Mouse (Mus musculus) cerebellum, postnatal 25 days (tissue): ENCODE results near the gene Sbno1.
A peak's percentile ranks its signal among the peaks of the same experiment; 100 is the strongest.
"Not testable (repeated sequence)": the region's sequence is repeated elsewhere in the genome, so short reads cannot be mapped to it uniquely, and the experiment has no call there.

Experiments
- DNase-seq, 2 experiments: peaks; one replicate each; pipeline ENCODE4 v3.0.0; 2021; ENCODE audit warnings: mixed read lengths in 2 of 2

The Sbno1 gene

GRCm38 (mm10) chr5:124364173-124364918 lies 61.5 kb downstream of the Sbno1 start:
- no peak for DNase-seq

- DNase-seq, result not testable (repeated sequence)
Observed at GRCm38 (mm10) chr5:124362982-124363381, 62.8 kb downstream of the Sbno1 start, which contains the start of gene Cdk2ap1. TSS of gene Cdk2ap1 (minus strand) at chr5:124363082.

- no peak for DNase-seq
Observed at GRCm38 (mm10) chr5:124359641-124360040, 66.2 kb downstream of the Sbno1 start.

- no peak for DNase-seq
Observed at GRCm38 (mm10) chr5:124356695-124357094, 69.1 kb downstream of the Sbno1 start.

- peak; percentile 36 to 41 for DNase-seq
Observed at GRCm38 (mm10) chr5:124355425-124355959, 70.3 kb downstream of the Sbno1 start.

- DNase-seq, result peak; percentile 68 to 71
Observed at GRCm38 (mm10) chr5:124354574-124355424, 71.0 kb downstream of the Sbno1 start.

GRCm38 (mm10) chr5:124353726-124354547 lies 71.9 kb downstream of the Sbno1 start:
- DNase-seq, result peak; percentile 74 to 75

GRCm38 (mm10) chr5:124353011-124353725 lies 72.6 kb downstream of the Sbno1 start:
- peak; percentile 25 to 68 for DNase-seq

- peak; percentile 88 to 91 for DNase-seq
Observed at GRCm38 (mm10) chr5:124352141-124352920, 73.5 kb downstream of the Sbno1 start.

GRCm38 (mm10) chr5:124351604-124352003 lies 74.2 kb downstream of the Sbno1 start:
- DNase-seq, result no peak

- peak; percentile 65 to 74 for DNase-seq
Observed at GRCm38 (mm10) chr5:124351111-124351560, 74.7 kb downstream of the Sbno1 start.

- DNase-seq, result peak; percentile 19 to 35
Observed at GRCm38 (mm10) chr5:124350350-124350749, 75.5 kb downstream of the Sbno1 start.

GRCm38 (mm10) chr5:124349196-124349595 lies 76.6 kb downstream of the Sbno1 start:
- DNase-seq, result peak; percentile 83 to 87

GRCm38 (mm10) chr5:124342897-124343296 lies 82.9 kb downstream of the Sbno1 start:
- no peak for DNase-seq

- DNase-seq, result peak in 1 of 2 experiments; percentile 33
Observed at GRCm38 (mm10) chr5:124341753-124342339, 84.0 kb downstream of the Sbno1 start.

- DNase-seq, result peak; percentile 73 to 83
Observed at GRCm38 (mm10) chr5:124338791-124339190, 87.0 kb downstream of the Sbno1 start.

GRCm38 (mm10) chr5:124337909-124338308 lies 87.9 kb downstream of the Sbno1 start:
- DNase-seq, result peak; percentile 24 to 29

- DNase-seq, result no peak
Observed at GRCm38 (mm10) chr5:124337103-124337502, 88.7 kb downstream of the Sbno1 start.

GRCm38 (mm10) chr5:124334392-124334791 lies 91.4 kb downstream of the Sbno1 start:
- DNase-seq, result peak; percentile 53 to 64

GRCm38 (mm10) chr5:124330086-124330485 lies 95.7 kb downstream of the Sbno1 start:
- no peak for DNase-seq
